Mouse (Mus musculus) naive thymus-derived CD4-positive, alpha-beta T cell, adult 2 months (primary cell): ENCODE results near the gene Pcbp1.

Source experiments
- DNase-seq: peaks from one replicate; pipeline ENCODE4 v3.0.0-alpha.2; 2011; ENCODE audit warnings: low read depth

Pcbp1 gene

GRCm38 (mm10) chr6:86523755-86524434 lies 2.2 kb downstream of the Pcbp1 start:
- no peak for DNase-seq

GRCm38 (mm10) chr6:86523242-86523754 lies 2.8 kb downstream of the Pcbp1 start:
- no peak for DNase-seq

- DNase-seq = peak; percentile 41
These were observed 3.9 kb downstream of the Pcbp1 start for GRCm38 (mm10) chr6:86522001-86522911.

- DNase-seq = no peak
These were observed 6.3 kb downstream of the Pcbp1 start for GRCm38 (mm10) chr6:86519767-86520345.

GRCm38 (mm10) chr6:86516021-86516420 lies 10.1 kb downstream of the Pcbp1 start:
- DNase-seq = no peak

- DNase-seq = no peak
These were observed 12.8 kb downstream of the Pcbp1 start for GRCm38 (mm10) chr6:86513296-86513695.

- DNase-seq = no peak
These were observed 15.1 kb downstream of the Pcbp1 start for GRCm38 (mm10) chr6:86510979-86511378.

- no peak for DNase-seq
These were observed 16.3 kb downstream of the Pcbp1 start for GRCm38 (mm10) chr6:86509866-86510200.

- no peak for DNase-seq
These were observed 16.8 kb downstream of the Pcbp1 start for GRCm38 (mm10) chr6:86509194-86509865.

- no peak for DNase-seq
These were observed 17.4 kb downstream of the Pcbp1 start for GRCm38 (mm10) chr6:86508736-86509135.

- DNase-seq = no peak
These were observed 19.0 kb downstream of the Pcbp1 start for GRCm38 (mm10) chr6:86507116-86507515.

- DNase-seq = no peak
These were observed 19.8 kb downstream of the Pcbp1 start for GRCm38 (mm10) chr6:86506309-86506708.

GRCm38 (mm10) chr6:86505671-86506070 lies 20.4 kb downstream of the Pcbp1 start:
- DNase-seq = no peak

- no peak for DNase-seq
These were observed 22.6 kb downstream of the Pcbp1 start for GRCm38 (mm10) chr6:86503513-86503912.

- no peak for DNase-seq
These were observed 26.5 kb downstream of the Pcbp1 start for GRCm38 (mm10) chr6:86499571-86500109.

- DNase-seq = no peak
These were observed 28.0 kb downstream of the Pcbp1 start for GRCm38 (mm10) chr6:86497942-86498732.

GRCm38 (mm10) chr6:86497071-86497815 lies 28.9 kb downstream of the Pcbp1 start:
- DNase-seq = peak; percentile 53

- DNase-seq = no peak
These were observed 29.5 kb downstream of the Pcbp1 start for GRCm38 (mm10) chr6:86496585-86496984.

- DNase-seq = no peak
These were observed 30.0 kb downstream of the Pcbp1 start for GRCm38 (mm10) chr6:86496127-86496526.

GRCm38 (mm10) chr6:86495661-86496060 lies 30.5 kb downstream of the Pcbp1 start:
- no peak for DNase-seq
